Mouse (Mus musculus): ENCODE data around the gene Trmt11.

- TF ChIP-seq TAL1 (IDR thresholded peaks at IDR 0.05; ENCODE audit: low read length) (no peak), GATA1 (IDR thresholded peaks at IDR 0.05; ENCODE audit: low read length) (no peak)
Observed at GRCm38 (mm10) chr10:30585691-30586090, 14.9 kb downstream of the Trmt11 start.

Data from erythroblast, embryonic 14.5 days (primary cell).